Mouse (Mus musculus) midbrain, embryonic 14.5 days (tissue): ENCODE measurements at regions not wholly inside any gene's neighbourhood (a gene's known extent, or its start where the extent isn't known, plus 50 kb on each side); places are given as distances from the start of the nearest gene placed in this dataset.

Experiments used
- ATAC-seq: fragments of 200-750 bp; cut with Nextera tagmentation; 2 replicates; pipeline ENCODE4 v1.8.0; 2017; ENCODE audit warnings: moderate number of reproducible peaks, moderate library complexity; ENCODE audit not compliant: low FRiP score, low TSS enrichment
- DNase-seq: peaks from one replicate; pipeline ENCODE4 v3.0.0-alpha.2; 2015
- H3K27ac ChIP-seq: fragments of 300-500 bp; sonication (generic); replicated peaks from 2 replicates; pipeline ENCODE4 v1.5.1; 2014; ENCODE audit warnings: mild to moderate bottlenecking, low read depth, low read length, moderate library complexity
- H3K27me3 ChIP-seq: fragments of 300-500 bp; sonication (generic); 2 replicates; pipeline ENCODE4 v1.6.1; 2014; ENCODE audit warnings: low read length, control low read depth, mixed read lengths; ENCODE audit not compliant: control insufficient read depth, insufficient read depth
- H3K36me3 ChIP-seq: fragments of 300-500 bp; sonication (generic); 2 replicates; pipeline ENCODE4 v1.6.1; 2014; ENCODE audit warnings: low read length, control low read depth; ENCODE audit not compliant: control insufficient read depth, insufficient read depth
- H3K4me1 ChIP-seq: fragments of 300-500 bp; sonication (generic); 2 replicates; pipeline ENCODE4 v1.6.1; 2014; ENCODE audit warnings: mild to moderate bottlenecking, antibody characterized with exemption, low read length, control low read depth; ENCODE audit not compliant: control insufficient read depth, insufficient read depth
- H3K4me2 ChIP-seq: fragments of 300-500 bp; sonication (generic); 2 replicates; pipeline ENCODE4 v1.6.1; 2014; ENCODE audit warnings: mild to moderate bottlenecking, low read length, moderate library complexity
- H3K4me3 ChIP-seq: fragments of 300-500 bp; sonication (generic); replicated peaks from 2 replicates; pipeline ENCODE4 v1.5.1; 2014; ENCODE audit warnings: low read depth, low read length
- H3K9ac ChIP-seq: fragments of 300-500 bp; sonication (generic); replicated peaks from 2 replicates; pipeline ENCODE4 v1.6.1; 2014; ENCODE audit warnings: mild to moderate bottlenecking, low read length, moderate library complexity
- H3K9me3 ChIP-seq: fragments of 300-500 bp; sonication (generic); 2 replicates; pipeline ENCODE4 v1.6.1; 2016; ENCODE audit warnings: low read length, control low read depth, mixed read lengths; ENCODE audit not compliant: control insufficient read depth
- WGBS: fragments of 180-500 bp; shearing (Covaris S2); extraction: QIAGEN DNeasy Blood & Tissue Kit; methylation state at CpG from one replicate; pipeline ENCODE4 v1.1.7; 2014; 5-methylcytosine and 5-hydroxymethylcytosine counted together

DNA sequence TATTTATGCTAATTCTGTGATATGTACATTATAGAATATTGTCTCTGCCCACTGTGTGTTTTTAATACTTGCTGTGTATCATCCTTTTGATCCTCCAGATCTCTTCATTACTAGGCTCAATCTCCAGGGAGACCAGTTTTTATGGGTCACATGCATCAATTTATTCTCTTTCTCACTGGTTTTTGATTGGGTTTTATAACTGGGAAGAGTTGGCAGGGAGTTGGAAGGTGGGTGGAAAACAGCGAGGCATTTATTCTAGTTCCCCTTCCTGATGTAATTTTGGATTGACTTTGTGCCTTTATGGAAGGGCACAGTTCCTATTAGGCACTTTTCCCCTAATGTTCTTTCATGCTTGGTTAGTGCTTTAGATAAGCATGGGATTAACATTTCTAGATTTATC, 241.4 kb upstream of the Cypt15 start:
- 81% methylated on average over 1 of the region's 1 CpGs for WGBS
- DNase-seq: no peak

GRCm38 (mm10) chrX:39105921-39106320, 240.1 kb upstream of the Cypt15 start:
- Histone ChIP-seq H3K4me2 (no peak overlapping the region), H3K4me3 (no peak overlapping the region), H3K36me3 (no peaks in the 10 kb centered on the region), H3K27me3 (no peaks in the 10 kb centered on the region), H3K9me3 (no peaks in the 10 kb centered on the region), H3K4me1 (no peaks in the 10 kb centered on the region), H3K27ac (no peak overlapping the region), H3K9ac (no peak overlapping the region)
- 32% methylated on average over 1 of the region's 1 CpGs for WGBS
- no peak for ATAC-seq
- DNase-seq: peak; percentile 13

More for the DNA sequence above, 241.4 kb upstream of the Cypt15 start:
- H3K27ac ChIP-seq: no peak overlapping the region
- no peaks in the 10 kb centered on the region for H3K27me3 ChIP-seq
- no peak overlapping the region for H3K4me3 ChIP-seq
- H3K9ac ChIP-seq: no peak overlapping the region
- ATAC-seq: no peak
- no peaks in the 10 kb centered on the region for H3K4me1 ChIP-seq
- H3K4me2 ChIP-seq: no peak overlapping the region
- no peaks in the 10 kb centered on the region for H3K36me3 ChIP-seq
- no peaks in the 10 kb centered on the region for H3K9me3 ChIP-seq

- Histone ChIP-seq H3K9ac (no peak overlapping the region), H3K9me3 (no peaks in the 10 kb centered on the region), H3K4me1 (no peaks in the 10 kb centered on the region), H3K27ac (no peak overlapping the region), H3K4me3 (no peak overlapping the region), H3K27me3 (no peaks in the 10 kb centered on the region), H3K36me3 (no peaks in the 10 kb centered on the region), H3K4me2 (no peak overlapping the region)
- ATAC-seq: no peak
- DNase-seq: no peak
- 88% methylated on average over 2 of the region's 2 CpGs for WGBS
Observed at GRCm38 (mm10) chrX:39129331-39129730, 216.7 kb upstream of the Cypt15 start.
